Mouse (Mus musculus) liver, embryonic 14.5 days (tissue): ENCODE measurements around the gene Skp1a. TPM values are rescaled to one million over a fixed set of nuclear protein-coding genes. Genes with fewer than 3 reads are reported as not detected.

ENCODE experiments used
- ATAC-seq: fragments of 200-750 bp; cut with Nextera tagmentation; 2 replicates; pipeline ENCODE4 v1.8.0; 2017; ENCODE audit warnings: moderate number of reproducible peaks, mild to moderate bottlenecking, moderate library complexity; ENCODE audit not compliant: insufficient read depth
- DNase-seq, 3 experiments: peaks; one replicate each; pipeline ENCODE4 v3.0.0-alpha.2; 2012 to 2013; ENCODE audit warnings: low read depth in 3 of 3, low spot score in 3 of 3
- H3K27ac ChIP-seq: fragments of 300-500 bp; sonication (generic); 2 replicates; pipeline ENCODE4 v1.5.1; 2014; ENCODE audit warnings: moderate library complexity, mild to moderate bottlenecking, control low read depth, inconsistent platforms
- H3K27me3 ChIP-seq: fragments of 300-500 bp; sonication (generic); 2 replicates; pipeline ENCODE4 v1.6.1; 2014; ENCODE audit warnings: mild to moderate bottlenecking, low read length, moderate library complexity; ENCODE audit not compliant: control insufficient read depth, insufficient read depth
- H3K36me3 ChIP-seq: fragments of 300-500 bp; sonication (generic); replicated peaks from 2 replicates; pipeline ENCODE4 v1.6.1; 2014; ENCODE audit warnings: low read depth; ENCODE audit not compliant: control insufficient read depth, insufficient read depth
- H3K4me1 ChIP-seq, 2 experiments: fragments of 200-500 bp in 1 of 2; fragments of 300-500 bp in 1 of 2; sonication (generic) in 1 of 2; replicated peaks; 2 replicates each; pipeline ENCODE4 v1.6.1; 2012 to 2014; ENCODE audit warnings: antibody characterized with exemption in 1 of 2, inconsistent platforms in 1 of 2, low read length in 1 of 2; ENCODE audit not compliant: control insufficient read depth in 2 of 2, insufficient read depth in 2 of 2
- H3K4me2 ChIP-seq: fragments of 300-500 bp; sonication (generic); 2 replicates; pipeline ENCODE4 v1.6.1; 2014; ENCODE audit warnings: low read depth, mild to moderate bottlenecking, control low read depth, moderate library complexity
- H3K4me3 ChIP-seq, 2 experiments: fragments of 200-500 bp in 1 of 2; fragments of 300-500 bp in 1 of 2; sonication (generic) in 1 of 2; 2 replicates each; pipeline ENCODE4 v1.5.1; 2012 to 2014; ENCODE audit warnings: low read depth in 2 of 2, low read length in 2 of 2, mild to moderate bottlenecking in 2 of 2, control low read depth in 1 of 2, inconsistent platforms in 1 of 2, moderate library complexity in 1 of 2; ENCODE audit not compliant: insufficient read depth in 1 of 2
- H3K9ac ChIP-seq: fragments of 300-500 bp; sonication (generic); replicated peaks from 2 replicates; pipeline ENCODE4 v1.6.1; 2014; ENCODE audit warnings: mild to moderate bottlenecking, control low read depth, moderate library complexity
- H3K9me3 ChIP-seq: fragments of 300-500 bp; sonication (generic); 2 replicates; pipeline ENCODE4 v1.6.1; 2016; ENCODE audit warnings: low read length, mixed read lengths; ENCODE audit not compliant: control insufficient read depth
- CTCF ChIP-seq: IDR thresholded peaks from 2 replicates; pipeline ENCODE4 v1.5.1; 2016; ENCODE audit warnings: antibody characterized with exemption, low read depth, control low read depth
- EP300 ChIP-seq: IDR thresholded peaks from 2 replicates; pipeline ENCODE4 v1.6.1; 2016; ENCODE audit warnings: antibody characterized with exemption, low read depth
- WGBS: fragments of 180-500 bp; shearing (Covaris S2); extraction: QIAGEN DNeasy Blood & Tissue Kit; methylation state at CpG from one replicate; pipeline ENCODE4 v1.1.7; 2014; ENCODE audit not compliant: insufficient replicate concordance; 5-methylcytosine and 5-hydroxymethylcytosine counted together
- polyA plus RNA-seq, 2 experiments: library from polyadenylated mRNA; depleted of rRNA in 1 of 2; stranded (reverse) in 1 of 2; unstranded in 1 of 2; fragments of >200 nt; fragmentation: Nextera tagmentation in 1 of 2; extraction: Ambion mirVana in 1 of 2; gene quantifications; 2 replicates each; pipeline versions ENCODE4 v1.2.1 to v1.2.3; 2012 to 2014

Skp1a gene
- polyA plus RNA-seq, 2 experiments = 55.6 to 285 TPM

- Histone ChIP-seq H3K27ac (no peak overlapping the region), H3K36me3 (no peaks in the 10 kb centered on the region), H3K4me1 (peaks cover 0 to 5% of the 10 kb centered on the region in 2 experiments; a peak in 2 of 4 replicates), H3K9ac (no peak overlapping the region), H3K4me2 (no peak overlapping the region), H3K4me3 (no peak overlapping the region), H3K9me3 (no peaks in the 10 kb centered on the region), H3K27me3 (peaks cover 41% of the 10 kb centered on the region)
- no peak for TF ChIP-seq CTCF
- DNase-seq = no peak
- WGBS = 54% methylated on average over 16 of the region's 16 CpGs
- ATAC-seq = no peak
Measured at GRCm38 (mm10) chr11:52286301-52286957, 54.6 kb downstream of the Skp1a start.

- ATAC-seq (no peak), DNase-seq (no peak)
- 30% methylated on average over 4 of the region's 4 CpGs for WGBS
- TF ChIP-seq CTCF (no peak), EP300 (no peak)
- Histone ChIP-seq H3K27ac (no peak overlapping the region), H3K36me3 (no peaks in the 10 kb centered on the region), H3K9ac (no peak overlapping the region), H3K4me1 (peaks cover 0 to 5% of the 10 kb centered on the region in 2 experiments; a peak in 2 of 4 replicates), H3K4me3 (no peak overlapping the region), H3K27me3 (peaks cover 36% of the 10 kb centered on the region), H3K9me3 (no peaks in the 10 kb centered on the region), H3K4me2 (no peak overlapping the region)
Measured at GRCm38 (mm10) chr11:52286958-52287305, 55.1 kb downstream of the Skp1a start.

GRCm38 (mm10) chr11:52292346-52292745 is 60.6 kb downstream of the Skp1a start:
- H3K27me3 ChIP-seq = no peaks in the 10 kb centered on the region
- no peak overlapping the region for H3K4me3 ChIP-seq
- no peaks in the 10 kb centered on the region for H3K9me3 ChIP-seq
- H3K36me3 ChIP-seq = no peaks in the 10 kb centered on the region
- ATAC-seq = no peak
- 56% methylated on average over 7 of the region's 7 CpGs for WGBS
- no peak for DNase-seq
- no peak overlapping the region for H3K9ac ChIP-seq
- H3K27ac ChIP-seq = no peak overlapping the region
- TF ChIP-seq EP300 = no peak
- TF ChIP-seq CTCF = no peak
- no peaks in the 10 kb centered on the region for H3K4me1 ChIP-seq
- no peak overlapping the region for H3K4me2 ChIP-seq

- no peaks in the 10 kb centered on the region for H3K9me3 ChIP-seq
- DNase-seq = no peak
- no peak for TF ChIP-seq CTCF
- no peak for TF ChIP-seq EP300
- WGBS = 52% methylated on average over 6 of the region's 6 CpGs
- no peaks in the 10 kb centered on the region for H3K4me1 ChIP-seq
- ATAC-seq = no peak
- no peaks in the 10 kb centered on the region for H3K36me3 ChIP-seq
- no peaks in the 10 kb centered on the region for H3K27me3 ChIP-seq
- H3K4me3 ChIP-seq = no peak overlapping the region
- H3K9ac ChIP-seq = no peak overlapping the region
- no peak overlapping the region for H3K27ac ChIP-seq
- no peak overlapping the region for H3K4me2 ChIP-seq
Measured at GRCm38 (mm10) chr11:52292894-52293293, 61.1 kb downstream of the Skp1a start.

GRCm38 (mm10) chr11:52294103-52294502 is 62.3 kb downstream of the Skp1a start:
- 39% methylated on average over 9 of the region's 9 CpGs for WGBS
- DNase-seq = no peak
- ATAC-seq = no peak
- Histone ChIP-seq H3K27me3 (no peaks in the 10 kb centered on the region), H3K36me3 (no peaks in the 10 kb centered on the region), H3K4me2 (no peak overlapping the region), H3K4me3 (no peak overlapping the region), H3K4me1 (no peaks in the 10 kb centered on the region), H3K27ac (no peak overlapping the region), H3K9ac (no peak overlapping the region), H3K9me3 (no peaks in the 10 kb centered on the region)
- TF ChIP-seq CTCF (no peak), EP300 (no peak)

Other genes starting within 250 kb of the Skp1a start
- 33.5 and 61.0 TPM in 2 replicates for gene Ube2b, start 231.2 kb upstream of the Skp1a start, polyA plus RNA-seq (2012; rRNA removed)
- gene Ube2b, start 231.2 kb upstream of the Skp1a start, polyA plus RNA-seq (2014; fragmentation: Nextera tagmentation; extraction: Ambion mirVana) = 49.5 and 54.8 TPM in 2 replicates
- 0.36 and 0.75 TPM in 2 replicates for gene Cdkl3, start 227.8 kb upstream of the Skp1a start, polyA plus RNA-seq (2012; rRNA removed)
- 0.81 and 0.95 TPM in 2 replicates for gene Cdkl3, start 227.8 kb upstream of the Skp1a start, polyA plus RNA-seq (2014; fragmentation: Nextera tagmentation; extraction: Ambion mirVana)
- gene Ppp2ca, start 133.3 kb upstream of the Skp1a start, polyA plus RNA-seq (2012; rRNA removed) = 18.8 and 24.0 TPM in 2 replicates
- 37.5 and 41.6 TPM in 2 replicates for gene Ppp2ca, start 133.3 kb upstream of the Skp1a start, polyA plus RNA-seq (2014; fragmentation: Nextera tagmentation; extraction: Ambion mirVana)
- gene Olfr1373, start 86.5 kb upstream of the Skp1a start, polyA plus RNA-seq (2012; rRNA removed) = not detected in 2 replicates
- not detected in 2 replicates for gene Olfr1373, start 86.5 kb upstream of the Skp1a start, polyA plus RNA-seq (2014; fragmentation: Nextera tagmentation; extraction: Ambion mirVana)
- gene Olfr1371, start 18.0 kb upstream of the Skp1a start, polyA plus RNA-seq (2012; rRNA removed) = not detected in 2 replicates
- not detected in 2 replicates for gene Olfr1371, start 18.0 kb upstream of the Skp1a start, polyA plus RNA-seq (2014; fragmentation: Nextera tagmentation; extraction: Ambion mirVana)
- 1.3 and 1.6 TPM in 2 replicates for gene Tcf7, start 51.0 kb downstream of the Skp1a start, polyA plus RNA-seq (2012; rRNA removed)
- 1.8 and 2.0 TPM in 2 replicates for gene Tcf7, start 51.0 kb downstream of the Skp1a start, polyA plus RNA-seq (2014; fragmentation: Nextera tagmentation; extraction: Ambion mirVana)
- gene Vdac1, start 128.9 kb downstream of the Skp1a start, polyA plus RNA-seq (2012; rRNA removed) = 47.0 and 58.9 TPM in 2 replicates
- 102 and 106 TPM in 2 replicates for gene Vdac1, start 128.9 kb downstream of the Skp1a start, polyA plus RNA-seq (2014; fragmentation: Nextera tagmentation; extraction: Ambion mirVana)
- gene 9530068E07Rik, start 164.4 kb downstream of the Skp1a start, polyA plus RNA-seq (2012; rRNA removed) = 26.6 and 31.3 TPM in 2 replicates
- 44.7 and 49.8 TPM in 2 replicates for gene 9530068E07Rik, start 164.4 kb downstream of the Skp1a start, polyA plus RNA-seq (2014; fragmentation: Nextera tagmentation; extraction: Ambion mirVana)